Mouse (Mus musculus): ENCODE results near the gene Shisal2b. TPM values are rescaled to one million over a fixed set of nuclear protein-coding genes. Genes with fewer than 3 reads are reported as not detected.

The Shisal2b gene
- total RNA-seq, 1 experiment from 2014 or later = not detected

DNA sequence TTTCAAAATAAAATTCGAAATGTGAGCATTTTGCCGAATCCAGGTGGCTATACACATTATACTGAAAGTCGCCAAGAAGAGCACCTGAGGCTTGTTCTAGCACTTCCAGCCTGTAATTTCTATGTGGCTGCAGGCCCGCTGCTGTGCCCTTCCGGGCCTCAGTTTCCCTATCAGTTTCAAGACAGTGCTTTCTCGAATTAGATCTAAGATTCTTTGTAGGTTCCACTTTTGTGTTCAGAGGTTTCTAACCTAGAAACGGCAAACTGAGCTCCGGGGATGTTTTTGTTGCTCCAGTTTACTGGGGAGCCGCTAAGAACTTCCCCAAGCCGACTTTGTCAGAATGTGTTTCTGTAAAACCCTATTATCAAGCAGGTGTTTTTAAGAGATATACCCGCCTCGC is 46.0 kb downstream of the Shisal2b start:
- no peak for ATAC-seq (replicated peaks; ENCODE audit: low read depth, poor library complexity, severe bottlenecking)

DNA sequence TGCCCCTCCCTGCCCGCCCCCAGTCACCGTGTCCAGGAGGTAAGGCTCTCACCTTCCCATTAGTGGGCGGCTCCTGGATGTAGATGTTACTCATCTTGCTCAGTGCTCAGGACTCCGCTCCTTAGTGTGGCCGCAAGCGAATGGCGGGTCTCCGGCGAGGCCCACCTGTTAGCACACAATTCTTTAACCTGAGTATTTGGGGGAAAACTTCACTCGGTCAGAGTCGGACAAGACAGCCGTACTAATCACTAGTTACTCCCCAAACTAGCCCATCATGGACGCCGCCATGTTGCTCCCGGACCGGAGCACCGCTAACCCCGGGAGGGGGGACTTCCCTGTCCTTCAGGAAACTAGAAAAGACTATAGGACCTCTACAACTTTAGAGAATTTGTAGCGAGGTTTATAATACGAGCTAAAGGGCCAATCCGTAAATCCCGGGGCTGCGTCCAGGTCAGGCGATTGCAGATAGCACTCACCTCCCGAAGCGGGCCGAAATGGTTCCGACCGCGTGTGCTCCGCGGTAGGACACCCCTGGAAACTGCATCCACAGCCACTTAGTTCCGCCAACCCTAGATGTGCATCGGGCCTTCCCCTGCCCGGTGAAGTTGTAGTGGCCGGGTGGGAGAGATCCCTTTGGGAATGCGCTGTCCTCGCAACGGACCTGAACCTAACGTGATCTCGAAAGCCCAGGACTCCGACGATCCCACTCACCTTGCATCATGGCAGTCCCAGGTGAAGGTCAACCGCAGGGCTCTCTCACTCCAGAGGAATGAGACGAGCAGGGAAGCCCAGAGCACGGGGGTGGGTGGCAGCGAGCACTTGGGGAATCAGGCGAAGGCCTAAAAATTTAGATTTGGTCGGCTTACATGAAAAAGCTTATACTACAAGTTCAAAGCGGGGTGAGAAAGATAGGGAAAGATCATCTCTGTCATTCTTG is 46.8 kb downstream of the Shisal2b start, which contains the start of gene Cwc27:
TSS of gene Cwc27 (minus strand) at position 508 of the 937 bp plus-strand sequence.
- ATAC-seq (replicated peaks; ENCODE audit: low read depth, poor library complexity, severe bottlenecking) = peak; percentile 92

DNA sequence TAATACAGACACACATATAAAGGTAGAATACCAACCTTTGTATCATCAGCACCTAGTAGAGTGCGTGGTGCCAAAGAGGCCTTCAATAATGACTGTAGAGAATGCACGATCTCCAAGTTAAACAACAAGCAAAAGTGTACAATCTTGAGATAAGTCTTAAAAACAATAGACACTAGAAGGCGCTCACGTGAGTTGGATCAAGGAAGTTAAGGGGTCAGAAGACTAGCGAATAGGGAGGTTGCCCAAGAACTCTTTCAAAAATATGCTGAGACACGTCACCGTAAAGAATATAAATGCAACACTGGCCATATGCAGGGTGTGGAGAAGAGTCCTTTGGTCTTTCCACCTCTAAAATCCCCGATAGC is 47.4 kb downstream of the Shisal2b start:
- peak; percentile 13; the same call in 1 of the 2 replicates for ATAC-seq (replicated peaks; ENCODE audit: low read depth, poor library complexity, severe bottlenecking)

DNA sequence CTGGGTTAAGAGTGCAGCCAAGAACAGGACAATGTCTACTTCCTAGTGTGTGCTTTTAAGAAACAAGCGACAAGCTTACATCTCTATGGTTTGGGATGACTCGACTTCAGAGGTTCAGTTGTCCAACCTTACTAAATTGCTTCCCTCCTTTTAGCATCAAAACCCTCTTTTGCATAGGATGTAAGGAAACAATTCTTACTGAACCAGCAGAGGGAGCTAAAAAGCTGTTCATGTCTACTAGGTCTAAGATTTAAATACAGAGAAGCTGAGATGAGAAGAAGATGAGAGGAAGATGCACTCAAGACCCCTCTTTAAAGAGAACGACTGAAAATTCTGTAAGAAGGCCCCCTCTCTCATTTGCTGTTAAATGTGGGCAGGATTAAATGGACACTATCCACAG is 58.0 kb downstream of the Shisal2b start:
- peak; percentile 71 for ATAC-seq (replicated peaks; ENCODE audit: low read depth, poor library complexity, severe bottlenecking)

DNA sequence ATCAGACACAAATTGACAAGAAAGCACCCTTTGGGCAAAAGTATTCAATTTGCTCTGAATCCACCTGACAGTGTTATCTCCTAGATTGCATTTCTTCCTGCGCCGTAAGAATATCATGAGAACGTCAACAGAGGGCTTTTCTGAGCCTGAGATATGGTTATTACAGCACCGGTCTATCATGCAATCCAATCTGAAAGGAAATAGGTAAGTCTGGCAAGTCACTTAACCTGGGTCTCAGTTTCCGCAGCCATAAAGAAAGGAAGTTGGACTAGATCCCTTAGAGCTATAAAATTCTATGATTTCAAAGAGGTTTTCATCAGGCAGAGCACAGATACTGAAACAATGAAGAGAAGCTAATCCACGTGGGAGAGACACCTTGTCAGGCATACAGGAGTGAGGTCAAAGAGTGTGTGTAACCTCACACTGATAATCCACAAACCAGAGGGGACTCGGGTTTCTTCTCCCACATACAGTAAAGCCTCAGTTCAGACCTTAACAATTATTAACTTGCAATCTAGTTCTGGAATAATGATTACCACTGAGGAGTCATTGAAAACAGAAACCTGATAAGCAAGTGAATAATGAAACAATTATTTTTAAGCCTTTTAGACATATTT is 64.0 kb downstream of the Shisal2b start:
- ATAC-seq (replicated peaks; ENCODE audit: low read depth, poor library complexity, severe bottlenecking) = no peak

DNA sequence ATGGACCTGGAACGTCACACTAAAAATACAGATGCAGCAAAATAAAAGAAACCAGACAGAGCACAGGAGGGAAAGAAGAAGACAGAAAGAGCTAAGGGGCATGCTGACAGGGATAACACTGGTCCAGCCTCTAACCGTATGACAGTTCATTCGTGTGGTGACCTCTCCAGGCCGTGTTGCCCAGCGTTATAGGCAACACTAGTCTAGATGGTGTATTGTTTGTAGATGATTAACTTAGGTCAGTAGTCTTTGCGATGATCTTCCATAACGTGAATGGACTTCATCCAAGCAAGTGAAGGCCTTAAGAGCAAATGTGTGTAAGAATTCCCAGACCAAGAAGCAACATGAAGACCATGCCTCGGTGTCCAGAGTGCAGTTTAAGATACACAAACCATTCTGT is 64.6 kb downstream of the Shisal2b start:
- no peak for ATAC-seq (replicated peaks; ENCODE audit: low read depth, poor library complexity, severe bottlenecking)

Other genes starting within 250 kb of the Shisal2b start
- gene Srek1ip1, start 71.4 kb downstream of the Shisal2b start, total RNA-seq (2017) = 39.2 and 62.4 TPM in 2 replicates
- 46.1 and 50.9 TPM in 2 replicates for gene Cwc27, start 46.8 kb downstream of the Shisal2b start, total RNA-seq (2017)
- 1.7 and 3.0 TPM in 2 replicates for gene Rgs7bp, start 191.0 kb upstream of the Shisal2b start, total RNA-seq (2017)
- not detected in 2 replicates for gene 4933425L06Rik, start 218.2 kb upstream of the Shisal2b start, total RNA-seq (2017)